Mouse (Mus musculus): Measurements from ENCODE around the gene Sf3a1. TPM values are rescaled to one million over a fixed set of nuclear protein-coding genes. Genes with fewer than 3 reads are reported as not detected.

Sf3a1 gene
- total and polyA plus RNA-seq, 3 experiments: 32.1 to 101 (median 77.0) TPM

DNA sequence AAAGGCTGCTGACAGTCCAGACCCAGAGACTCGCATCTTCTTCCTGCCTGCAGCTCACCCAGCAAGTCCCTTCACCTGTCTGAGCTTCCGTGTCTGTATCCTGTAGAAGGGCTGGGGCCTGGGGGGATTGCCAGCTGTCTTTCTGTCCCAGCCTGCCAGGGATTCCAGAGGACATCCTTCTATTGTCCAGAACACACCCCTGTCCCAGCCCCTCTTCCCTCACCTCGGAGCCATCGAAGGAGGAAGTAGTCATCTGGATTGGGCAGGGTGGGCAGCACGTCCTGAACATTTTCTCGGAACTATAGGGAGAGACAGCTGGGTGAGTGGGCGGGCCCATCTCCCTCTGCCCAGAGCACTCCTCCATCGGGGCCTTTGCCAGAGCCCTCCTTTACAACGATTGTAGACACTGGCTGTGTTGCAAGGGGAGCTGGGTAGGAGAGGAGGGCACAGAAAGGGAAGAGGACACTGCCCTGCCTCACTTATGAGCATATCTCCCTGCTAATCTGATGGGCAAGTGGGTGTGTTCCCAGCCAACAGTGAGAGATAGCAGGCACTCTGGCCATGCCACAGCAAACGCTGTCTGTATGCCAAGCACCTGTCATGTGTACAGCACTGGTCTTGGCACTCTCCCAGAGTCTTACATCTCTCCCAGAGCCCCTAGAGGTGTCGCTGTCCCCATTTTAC, 43.5 kb upstream of the Sf3a1 start (continued):
- TF ChIP-seq MAX (IDR thresholded peaks at IDR 0.05; ENCODE audit: low read length) (peak; percentile 68), E2F4 (IDR thresholded peaks at IDR 0.05; ENCODE audit: borderline replicate concordance, low read depth, low read length) (no peak), MXI1 (IDR thresholded peaks at IDR 0.05; ENCODE audit: low read depth, low read length) (peak; percentile 91)

DNA sequence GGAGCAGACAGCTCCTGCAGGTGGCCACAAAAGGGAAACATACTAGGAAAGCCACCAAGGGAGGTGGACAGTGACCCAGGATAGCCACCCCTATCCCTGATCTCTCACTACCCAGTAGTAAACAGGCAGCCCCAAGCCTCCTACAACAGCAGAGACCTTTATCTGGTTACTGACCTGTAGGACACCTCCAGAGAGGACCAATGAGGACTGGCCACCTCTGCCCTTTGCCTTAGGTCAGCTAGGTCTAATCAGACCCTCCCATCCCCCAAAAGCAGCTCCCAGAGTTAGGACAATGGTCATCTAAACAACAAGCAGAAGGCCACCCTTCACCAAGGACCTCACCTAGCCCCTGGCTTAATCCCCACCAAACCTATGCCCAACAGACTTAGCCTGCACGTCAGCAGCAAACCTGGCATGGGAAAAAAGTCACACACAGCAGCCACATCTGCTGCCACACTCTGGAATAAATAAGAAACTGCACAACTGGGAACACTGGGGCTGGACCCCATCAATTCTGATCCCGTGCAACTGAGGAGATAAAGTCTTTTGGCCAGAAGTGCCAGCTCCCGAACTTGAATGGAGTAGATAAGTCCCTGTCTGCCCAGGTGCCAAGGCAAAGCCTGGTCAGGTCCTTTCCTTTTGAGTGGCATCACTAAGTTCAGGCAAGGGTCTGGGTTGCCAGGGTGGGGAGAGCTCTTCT, 42.6 kb upstream of the Sf3a1 start:
- Histone ChIP-seq H3K79me2 (ENCODE audit: control insufficient read depth, insufficient read depth, low read length, poor library complexity) (no peaks in the 10 kb centered on the region), H3K9ac (ENCODE audit: control insufficient read depth, low read depth, low read length, poor library complexity, severe bottlenecking) (peak overlapping the region; percentile 61), H3K4me3 (ENCODE audit: control insufficient read depth in 1 of 2, insufficient read depth in 1 of 2, low read depth in 2 of 2, low read length in 2 of 2) (peak overlapping the region; percentile 52 to 83), H3K36me3 (ENCODE audit: control insufficient read depth in 1 of 2, insufficient read depth in 2 of 2, low read length in 2 of 2) (peaks cover 0 to 43% of the 10 kb centered on the region in 2 experiments; a peak in 2 of 4 replicates), H3K9me3 (replicated peaks; ENCODE audit: insufficient read depth, low read length) (no peaks in the 10 kb centered on the region), H3K27ac (ENCODE audit: control insufficient read depth, low read depth, low read length) (no peak overlapping the region), H3K27me3 (ENCODE audit: control insufficient read depth in 1 of 2, insufficient read depth in 2 of 2, low read length in 2 of 2) (no peaks in the 10 kb centered on the region), H3K4me1 (ENCODE audit: control insufficient read depth in 1 of 2, insufficient read depth in 2 of 2, low read length in 2 of 2) (peaks cover 34 to 68% of the 10 kb centered on the region in 2 experiments)
- TF ChIP-seq TAL1 (IDR thresholded peaks at IDR 0.05; ENCODE audit: low read length) (no peak), MAFK (IDR thresholded peaks at IDR 0.05; ENCODE audit: borderline replicate concordance, low read depth, low read length) (no peak), BHLHE40 (IDR thresholded peaks at IDR 0.05; ENCODE audit: borderline replicate concordance, low read depth, low read length) (peak; percentile 89), MAX (IDR thresholded peaks at IDR 0.05; ENCODE audit: low read length) (no peak), KAT2A (conservative IDR thresholded peaks at IDR 0.05; ENCODE audit: low read depth, low read length) (no peak), ETS1 (IDR thresholded peaks at IDR 0.05; ENCODE audit: low read depth, low read length) (peak; percentile 57), ZNF384 (IDR thresholded peaks at IDR 0.05; ENCODE audit: low read depth, low read length) (no peak), ZC3H11A (IDR thresholded peaks at IDR 0.05; ENCODE audit: low read depth, low read length) (no peak), TCF12 (IDR thresholded peaks at IDR 0.05; ENCODE audit: low read depth, low read length) (peak; percentile 40; the same call in 1 of the 2 replicates), ELF1 (IDR thresholded peaks at IDR 0.05; ENCODE audit: low read depth, low read length) (no peak), POLR2A (IDR thresholded peaks at IDR 0.05; ENCODE audit: control insufficient read depth in 1 of 2, insufficient read depth in 1 of 2, low read depth in 1 of 2, low read length in 2 of 2, poor library complexity in 1 of 2) (no peak), ZKSCAN1 (IDR thresholded peaks at IDR 0.05; ENCODE audit: low read depth, low read length) (no peak), HCFC1 (IDR thresholded peaks at IDR 0.05; ENCODE audit: low read depth, low read length) (no peak), SMC3 (IDR thresholded peaks at IDR 0.05; ENCODE audit: low read depth, low read length) (peak; percentile 19; the same call in 1 of the 2 replicates), GATA1 (IDR thresholded peaks at IDR 0.05; ENCODE audit: low read depth, low read length) (0 out of 2 replicates have a peak, but pooled peaks have one; percentile 13), GABPA (IDR thresholded peaks at IDR 0.05; ENCODE audit: low read depth, low read length) (no peak), CHD2 (IDR thresholded peaks at IDR 0.05; ENCODE audit: low read length) (no peak), RCOR1 (IDR thresholded peaks at IDR 0.05; ENCODE audit: low read depth, low read length) (peak; percentile 22; the same call in 1 of the 2 replicates), USF1 (IDR thresholded peaks at IDR 0.05; ENCODE audit: low read depth, low read length) (no peak), MXI1 (IDR thresholded peaks at IDR 0.05; ENCODE audit: low read depth, low read length) (no peak), SIN3A (IDR thresholded peaks at IDR 0.05; ENCODE audit: low read length) (no peak), UBTF (IDR thresholded peaks at IDR 0.05; ENCODE audit: borderline replicate concordance, insufficient read depth, low read depth, low read length) (no peak), CHD1 (IDR thresholded peaks at IDR 0.05; ENCODE audit: low read depth, low read length) (0 out of 2 replicates have a peak, but pooled peaks have one; percentile 69), ZMIZ1 (IDR thresholded peaks at IDR 0.05; ENCODE audit: low read depth, low read length) (no peak), TBP (IDR thresholded peaks at IDR 0.05; ENCODE audit: low read depth, low read length) (0 out of 2 replicates have a peak, but pooled peaks have one; percentile 34), POLR2AphosphoS2 (IDR thresholded peaks at IDR 0.05; ENCODE audit: low read length) (no peak), MYC (IDR thresholded peaks at IDR 0.05; ENCODE audit: low read depth, low read length) (no peak), POLR2AphosphoS5 (IDR thresholded peaks at IDR 0.05; ENCODE audit: borderline replicate concordance, low read depth, low read length) (no peak), CTCF (IDR thresholded peaks at IDR 0.05 in 2 of 3, conservative IDR thresholded peaks at IDR 0.05 in 1 of 3; ENCODE audit: control insufficient read depth in 1 of 3, insufficient read depth in 1 of 3, low read depth in 2 of 3, low read length in 3 of 3, poor library complexity in 1 of 3, severe bottlenecking in 1 of 3) (peak; percentile 14 to 49 (median 15); a peak in 2 of 6 replicates), E2F4 (IDR thresholded peaks at IDR 0.05; ENCODE audit: borderline replicate concordance, low read depth, low read length) (no peak), MAZ (IDR thresholded peaks at IDR 0.05; ENCODE audit: low read depth, low read length) (0 out of 2 replicates have a peak, but pooled peaks have one; percentile 39)
- peak; percentile 63 for DNase-seq (ENCODE audit: low read depth, low spot score)
